Mouse (Mus musculus): ENCODE data around the gene St14. TPM values are rescaled to one million over a fixed set of nuclear protein-coding genes. Genes with fewer than 3 reads are reported as not detected.

Gene St14
- total RNA-seq (2023) = 2.3 TPM

DNA sequence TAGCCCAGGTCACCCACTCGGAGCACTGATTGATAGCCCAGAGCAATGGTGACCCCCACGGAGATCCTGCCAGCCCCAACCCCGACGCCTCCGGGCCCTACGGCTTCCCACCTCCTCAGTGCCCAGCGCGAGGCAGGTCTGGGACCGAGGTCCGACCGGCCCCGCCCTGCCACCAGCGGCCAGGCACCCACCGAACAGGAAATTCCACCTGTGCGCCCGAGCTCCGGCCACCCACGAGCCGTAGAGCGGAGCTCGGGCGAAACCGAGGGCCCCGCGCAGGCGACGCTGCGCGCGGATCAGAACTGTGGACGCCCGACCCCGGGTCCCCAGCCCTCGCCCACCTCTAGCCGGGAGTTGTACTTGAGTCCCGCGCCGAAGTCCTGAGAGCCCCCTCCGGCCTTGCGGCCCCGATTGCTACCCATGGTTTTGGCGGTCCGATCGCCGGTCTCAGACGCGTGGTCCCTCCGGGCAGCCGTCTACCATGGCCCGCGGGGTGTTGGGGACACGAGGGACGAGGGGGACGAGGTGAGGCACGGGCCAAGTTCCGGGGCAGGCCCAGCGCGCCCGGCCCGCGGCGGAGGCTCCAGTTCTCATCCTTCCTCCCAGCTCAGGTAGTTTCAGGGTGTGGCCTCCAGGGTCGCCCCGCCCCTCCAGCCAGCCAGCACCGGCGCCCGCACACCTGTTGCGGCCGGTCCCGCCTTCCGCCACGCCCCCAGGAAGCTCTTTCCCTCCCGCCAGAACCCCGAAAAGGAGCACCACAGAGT is at the start of gene St14:
St14 (minus strand) TSS at position 649 of the 764 bp plus-strand sequence.

Other genes starting within 250 kb of the St14 start
- not detected for gene Adamts15, start 209.4 kb downstream of the St14 start, total RNA-seq (2023)
- not detected for gene Adamts8, start 189.3 kb downstream of the St14 start, total RNA-seq (2023)
- 50.0 TPM for gene Zbtb44, start 101.2 kb downstream of the St14 start, total RNA-seq (2023)
- gene Aplp2, start 80.0 kb upstream of the St14 start, total RNA-seq (2023) = 73.0 TPM
- 24.4 TPM for gene Prdm10, start 148.7 kb upstream of the St14 start, total RNA-seq (2023)

All from CD4-positive naive resting alpha-beta T cell, adult 76 days (primary cell).